Mouse (Mus musculus) liver, postnatal 0 days (tissue): ENCODE results near the gene Hoxa13. TPM values are rescaled to one million over a fixed set of nuclear protein-coding genes. Genes with fewer than 3 reads are reported as not detected.

ENCODE experiments used
- ATAC-seq: fragments of 200-750 bp; cut with Nextera tagmentation; 2 replicates; pipeline ENCODE4 v1.8.0; 2017; ENCODE audit warnings: mild to moderate bottlenecking, moderate library complexity
- DNase-seq: peaks from one replicate; pipeline ENCODE4 v3.0.0-alpha.2; 2016
- H3K27ac ChIP-seq: fragments of 300-500 bp; sonication (generic); 2 replicates; pipeline ENCODE4 v1.5.1; 2014; ENCODE audit warnings: antibody characterized with exemption, moderate library complexity, mild to moderate bottlenecking, low read depth
- H3K27me3 ChIP-seq: fragments of 300-500 bp; sonication (generic); 2 replicates; pipeline ENCODE4 v1.6.1; 2014; ENCODE audit warnings: low read length, control low read depth, mixed read lengths; ENCODE audit not compliant: insufficient read depth
- H3K36me3 ChIP-seq: fragments of 300-500 bp; sonication (generic); replicated peaks from 2 replicates; pipeline ENCODE4 v1.6.1; 2014; ENCODE audit warnings: mild to moderate bottlenecking, control low read depth, low read length, moderate library complexity, mixed read lengths; ENCODE audit not compliant: insufficient read depth
- H3K4me1 ChIP-seq: fragments of 300-500 bp; sonication (generic); 2 replicates; pipeline ENCODE4 v1.6.1; 2014; ENCODE audit warnings: antibody characterized with exemption, mild to moderate bottlenecking, control low read depth; ENCODE audit not compliant: insufficient read depth
- H3K4me2 ChIP-seq: fragments of 300-500 bp; sonication (generic); 2 replicates; pipeline ENCODE4 v1.6.1; 2014; ENCODE audit warnings: low read depth, mild to moderate bottlenecking, low read length, moderate library complexity, mixed read lengths
- H3K4me3 ChIP-seq: fragments of 300-500 bp; sonication (generic); 2 replicates; pipeline ENCODE4 v1.5.1; 2014; ENCODE audit warnings: low read depth, low read length
- H3K9ac ChIP-seq: fragments of 300-500 bp; sonication (generic); replicated peaks from 2 replicates; pipeline ENCODE4 v1.6.1; 2014; ENCODE audit warnings: mild to moderate bottlenecking, moderate library complexity
- H3K9me3 ChIP-seq: fragments of 300-500 bp; sonication (generic); 2 replicates; pipeline ENCODE4 v1.6.1; 2016; ENCODE audit warnings: mild to moderate bottlenecking, control low read depth, low read length, mixed read lengths
- CTCF ChIP-seq: sonication (generic); IDR thresholded peaks from 2 replicates; pipeline ENCODE4 v1.5.1; 2016; ENCODE audit warnings: antibody characterized with exemption, low read depth
- EP300 ChIP-seq: IDR thresholded peaks from 2 replicates; pipeline ENCODE4 v1.6.1; 2016; ENCODE audit warnings: antibody characterized with exemption, low read depth, mild to moderate bottlenecking
- WGBS: fragments of 180-500 bp; shearing (Covaris S2); extraction: QIAGEN DNeasy Blood & Tissue Kit; methylation state at CpG from one replicate; pipeline ENCODE4 v1.1.7; 2014; ENCODE audit not compliant: insufficient replicate concordance; 5-methylcytosine and 5-hydroxymethylcytosine counted together
- polyA plus RNA-seq: library from polyadenylated mRNA; unstranded; fragments of >200 nt; fragmentation: Nextera tagmentation; extraction: Ambion mirVana; gene quantifications from 2 replicates; pipeline ENCODE4 v1.2.1, GENCODE M21; 2015

Hoxa13 gene
- polyA plus RNA-seq, 1 experiment from 2014 or later = not detected

DNA sequence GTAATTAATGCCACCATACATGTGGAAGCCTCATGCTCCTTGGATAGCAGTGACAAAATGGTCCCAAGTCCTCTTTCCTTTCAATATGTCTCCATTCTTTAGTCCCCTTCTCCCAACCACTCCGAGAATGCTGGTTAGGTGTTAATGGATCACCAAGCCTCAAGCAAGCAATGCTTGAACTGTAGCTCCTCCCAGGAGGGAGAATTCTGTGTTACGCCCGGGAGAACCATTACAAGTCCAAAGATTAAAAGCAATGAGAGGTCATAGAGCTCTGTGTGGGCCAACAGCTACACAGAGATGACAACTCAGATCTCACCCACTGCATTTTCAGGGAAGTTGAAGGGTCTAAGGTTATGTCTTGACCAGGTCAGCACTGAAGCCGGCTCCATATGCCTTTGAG is 37.8 kb upstream of the Hoxa13 start:
- TF ChIP-seq EP300 = no peak
- no peak for TF ChIP-seq CTCF
- H3K4me2 ChIP-seq = no peak overlapping the region
- no peak for DNase-seq
- WGBS = 70% methylated on average over 4 of the region's 4 CpGs
- no peak overlapping the region for H3K9ac ChIP-seq
- no peaks in the 10 kb centered on the region for H3K9me3 ChIP-seq
- H3K27me3 ChIP-seq = peaks cover 21% of the 10 kb centered on the region
- no peak overlapping the region for H3K27ac ChIP-seq
- H3K4me1 ChIP-seq = no peaks in the 10 kb centered on the region
- H3K4me3 ChIP-seq = no peak overlapping the region
- no peak for ATAC-seq
- no peaks in the 10 kb centered on the region for H3K36me3 ChIP-seq

DNA sequence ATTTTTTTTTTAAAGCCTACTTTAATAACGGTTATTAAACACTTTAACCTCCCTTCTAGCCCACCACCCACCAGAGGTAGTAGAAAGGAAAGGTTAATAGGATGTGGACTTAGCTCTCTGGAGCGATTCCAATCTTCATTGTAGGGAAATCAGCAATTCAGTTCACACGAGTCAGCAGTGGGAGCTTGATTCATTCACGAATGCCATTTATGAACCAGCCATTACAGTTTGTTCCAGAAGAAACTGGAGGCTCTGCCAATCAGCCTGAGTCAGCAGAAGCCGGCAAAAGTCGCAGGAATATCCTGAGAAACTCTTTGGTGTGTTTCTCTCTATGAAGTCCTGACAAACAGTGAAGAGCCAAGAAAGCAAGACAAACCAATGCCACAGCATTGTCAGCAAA is 33.9 kb upstream of the Hoxa13 start:
- no peaks in the 10 kb centered on the region for H3K9me3 ChIP-seq
- no peak overlapping the region for H3K4me2 ChIP-seq
- H3K4me1 ChIP-seq = peaks cover 4% of the 10 kb centered on the region; the same call in 1 of the 2 replicates
- no peak for ATAC-seq
- no peaks in the 10 kb centered on the region for H3K36me3 ChIP-seq
- H3K4me3 ChIP-seq = no peak overlapping the region
- DNase-seq = no peak
- WGBS = 65% methylated on average over 6 of the region's 6 CpGs
- no peak overlapping the region for H3K9ac ChIP-seq
- TF ChIP-seq CTCF (no peak), EP300 (no peak)
- no peak overlapping the region for H3K27ac ChIP-seq
- peaks cover 53% of the 10 kb centered on the region for H3K27me3 ChIP-seq

DNA sequence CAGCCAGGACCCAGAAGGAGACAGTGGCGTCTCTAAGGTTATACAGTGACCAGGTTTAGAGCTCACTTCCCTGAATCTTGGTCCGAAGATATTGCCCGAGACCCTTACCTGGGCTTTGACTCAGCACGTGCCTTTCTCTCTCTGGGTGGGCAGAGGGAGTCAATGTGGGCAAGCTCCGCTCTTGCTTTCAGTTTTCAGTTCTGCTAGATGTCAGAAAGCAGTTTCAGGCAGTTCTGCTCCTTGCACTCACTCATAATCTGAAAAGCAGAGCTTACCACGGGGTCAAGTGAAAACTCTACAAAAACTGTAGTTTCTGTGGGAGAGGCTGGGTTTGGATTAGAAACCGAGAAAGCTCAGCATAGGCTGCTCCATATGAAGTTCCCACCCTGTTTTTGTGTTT is 31.6 kb upstream of the Hoxa13 start:
- Histone ChIP-seq H3K36me3 (no peaks in the 10 kb centered on the region), H3K9ac (no peak overlapping the region), H3K4me2 (no peak overlapping the region), H3K4me3 (no peak overlapping the region), H3K27me3 (peaks cover 59% of the 10 kb centered on the region), H3K27ac (no peak overlapping the region), H3K9me3 (no peaks in the 10 kb centered on the region), H3K4me1 (peaks cover 4% of the 10 kb centered on the region; the same call in 1 of the 2 replicates)
- no peak for ATAC-seq
- DNase-seq = no peak
- no peak for TF ChIP-seq CTCF
- TF ChIP-seq EP300 = no peak
- 58% methylated on average over 7 of the region's 7 CpGs for WGBS

GRCm38 (mm10) chr6:52291021-52291860 is 30.6 kb upstream of the Hoxa13 start:
- ATAC-seq (no peak), DNase-seq (peak; percentile 31)
- no peaks in the 10 kb centered on the region for H3K9me3 ChIP-seq
- no peak overlapping the region for H3K27ac ChIP-seq
- H3K9ac ChIP-seq = no peak overlapping the region
- H3K4me1 ChIP-seq = peaks cover 4% of the 10 kb centered on the region; the same call in 1 of the 2 replicates
- H3K27me3 ChIP-seq = peaks cover 64% of the 10 kb centered on the region
- H3K4me3 ChIP-seq = peak overlapping the region; percentile 17; the same call in 1 of the 2 replicates
- peak overlapping the region; percentile 36 for H3K4me2 ChIP-seq
- no peaks in the 10 kb centered on the region for H3K36me3 ChIP-seq
- TF ChIP-seq EP300 (no peak), CTCF (no peak)
- 5% methylated on average over 44 of the region's 45 CpGs for WGBS

DNA sequence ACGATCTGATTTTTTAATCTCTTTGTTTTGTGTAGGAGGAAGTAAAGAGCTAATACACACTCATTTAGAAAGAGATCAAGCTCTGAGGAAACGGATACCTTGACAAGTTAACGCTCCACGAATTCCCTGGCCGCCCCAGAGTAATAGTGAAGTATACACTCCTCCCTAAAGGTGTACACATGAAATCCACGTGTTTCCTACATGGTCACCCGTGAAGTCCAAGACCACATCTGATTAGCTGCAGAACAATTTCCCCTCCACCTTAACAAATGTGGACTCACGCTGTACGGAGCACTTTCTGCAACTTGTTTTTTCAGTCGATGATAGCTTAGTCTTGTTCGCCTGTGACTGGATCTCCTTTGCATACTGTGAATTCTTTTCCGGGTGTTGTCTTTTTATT is 29.5 kb upstream of the Hoxa13 start:
- Histone ChIP-seq H3K36me3 (no peaks in the 10 kb centered on the region), H3K4me3 (no peak overlapping the region), H3K9me3 (no peaks in the 10 kb centered on the region), H3K4me1 (peaks cover 4% of the 10 kb centered on the region; the same call in 1 of the 2 replicates), H3K27ac (no peak overlapping the region), H3K27me3 (peaks cover 64% of the 10 kb centered on the region), H3K9ac (no peak overlapping the region), H3K4me2 (no peak overlapping the region)
- 17% methylated on average over 12 of the region's 12 CpGs for WGBS
- TF ChIP-seq EP300 (no peak), CTCF (no peak)
- no peak for ATAC-seq
- DNase-seq = no peak

- no peak overlapping the region for H3K9ac ChIP-seq
- 80% methylated on average over 5 of the region's 5 CpGs for WGBS
- no peak overlapping the region for H3K4me3 ChIP-seq
- no peaks in the 10 kb centered on the region for H3K9me3 ChIP-seq
- no peak overlapping the region for H3K4me2 ChIP-seq
- H3K27me3 ChIP-seq = peaks cover 26% of the 10 kb centered on the region; the same call in 1 of the 2 replicates
- no peak overlapping the region for H3K27ac ChIP-seq
- ATAC-seq (no peak), DNase-seq (no peak)
- H3K36me3 ChIP-seq = no peaks in the 10 kb centered on the region
- no peak for TF ChIP-seq EP300
- TF ChIP-seq CTCF = no peak
- no peaks in the 10 kb centered on the region for H3K4me1 ChIP-seq
Observed at GRCm38 (mm10) chr6:52283896-52284295, 23.2 kb upstream of the Hoxa13 start.
